Mouse (Mus musculus): Measurements from ENCODE around the gene Exoc3l2. TPM values are rescaled to one million over a fixed set of nuclear protein-coding genes. Genes with fewer than 3 reads are reported as not detected.

Gene Exoc3l2
- polyA plus RNA-seq, 1 experiment, result not detected

DNA sequence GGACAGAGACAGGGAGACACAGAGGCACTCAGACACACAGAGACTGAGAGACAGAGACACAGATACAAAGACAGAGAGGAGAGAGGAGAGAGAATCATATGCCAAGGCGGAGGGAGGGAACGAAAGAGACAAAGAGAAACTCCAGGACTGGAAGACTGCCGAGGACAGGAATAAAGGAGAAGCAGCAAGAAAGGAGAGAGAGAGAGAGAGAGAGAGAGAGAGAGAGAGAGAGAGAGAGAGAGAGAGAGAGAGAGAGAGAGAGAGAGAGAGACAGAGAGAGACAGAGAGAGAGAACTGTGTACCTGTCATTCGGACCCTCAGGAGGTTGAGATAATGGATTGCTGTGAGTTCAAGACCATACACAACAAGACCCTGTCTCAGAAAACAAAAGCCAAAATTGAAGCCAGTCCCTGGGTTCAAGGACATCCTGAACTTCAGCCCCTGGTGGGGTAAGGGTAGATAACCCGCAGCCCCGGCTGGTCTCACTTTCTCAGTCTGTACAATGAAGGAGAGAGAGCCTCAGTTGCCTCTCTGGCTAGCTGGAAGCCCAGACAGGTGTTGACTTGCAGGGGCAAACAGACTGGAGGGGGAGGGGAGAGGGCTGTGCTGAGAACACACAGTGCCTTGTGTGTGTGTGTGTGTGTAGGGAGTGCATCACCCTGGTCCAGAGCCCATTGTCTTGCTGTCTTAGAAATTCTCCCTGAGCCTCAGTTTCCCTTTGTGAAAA lies 3.8 kb upstream of the Exoc3l2 start:
- Histone ChIP-seq H3K4me3 (peak overlapping the region; percentile 64), H3K27me3 (ENCODE audit: control insufficient read depth, insufficient read depth, insufficient read length) (no peaks in the 10 kb centered on the region), H3ac (ENCODE audit: control insufficient read depth, insufficient read length) (peak overlapping the region; percentile 93), H3K36me3 (ENCODE audit: control insufficient read depth, insufficient read depth) (no peaks in the 10 kb centered on the region), H3K4me2 (ENCODE audit: low read depth) (peak overlapping the region; percentile 67), H3K79me2 (ENCODE audit: control insufficient read depth, insufficient read depth) (peaks cover 20% of the 10 kb centered on the region)
- TF ChIP-seq POLR2AphosphoS2 (IDR thresholded peaks at IDR 0.05; ENCODE audit: insufficient read length, low read depth), result no peak
- no peak for TF ChIP-seq CEBPB (IDR thresholded peaks at IDR 0.05; ENCODE audit: insufficient read depth, poor library complexity, severe bottlenecking)
- no peak for TF ChIP-seq E2F4 (IDR thresholded peaks at IDR 0.05; ENCODE audit: insufficient read depth)
- no peak for TF ChIP-seq USF1 (IDR thresholded peaks at IDR 0.05; ENCODE audit: low read depth)
- no peak for TF ChIP-seq TCF3 (IDR thresholded peaks at IDR 0.05; ENCODE audit: insufficient read length, low read depth)
- no peak for TF ChIP-seq MYOG (IDR thresholded peaks at IDR 0.05; ENCODE audit: control insufficient read depth in 1 of 3, insufficient read depth in 1 of 3, insufficient read length in 2 of 3, low read depth in 2 of 3)
- TF ChIP-seq REST (IDR thresholded peaks at IDR 0.05; ENCODE audit: insufficient read depth, insufficient read length), result no peak
- TF ChIP-seq TCF12 (IDR thresholded peaks at IDR 0.05; ENCODE audit: insufficient read depth, poor library complexity, severe bottlenecking), result no peak
- no peak for TF ChIP-seq MYOD1 (IDR thresholded peaks at IDR 0.05; ENCODE audit: control insufficient read depth in 1 of 3, insufficient read length in 2 of 3, low read depth in 2 of 3)
- no peak for TF ChIP-seq SRF (IDR thresholded peaks at IDR 0.05; ENCODE audit: control insufficient read depth, insufficient read length, low read depth)

GRCm38 (mm10) chr7:19460500-19460899 lies 2.6 kb upstream of the Exoc3l2 start:
- Histone ChIP-seq H3K36me3 (ENCODE audit: control insufficient read depth, insufficient read depth) (no peaks in the 10 kb centered on the region), H3K4me3 (no peak overlapping the region), H3ac (ENCODE audit: control insufficient read depth, insufficient read length) (no peak overlapping the region), H3K4me2 (ENCODE audit: low read depth) (no peak overlapping the region), H3K27me3 (ENCODE audit: control insufficient read depth, insufficient read depth, insufficient read length) (no peaks in the 10 kb centered on the region), H3K79me2 (ENCODE audit: control insufficient read depth, insufficient read depth) (peaks cover 12% of the 10 kb centered on the region)
- no peak for TF ChIP-seq REST (IDR thresholded peaks at IDR 0.05; ENCODE audit: insufficient read depth, insufficient read length)
- no peak for TF ChIP-seq MYOG (IDR thresholded peaks at IDR 0.05; ENCODE audit: control insufficient read depth in 1 of 3, insufficient read depth in 1 of 3, insufficient read length in 2 of 3, low read depth in 2 of 3)
- TF ChIP-seq CEBPB (IDR thresholded peaks at IDR 0.05; ENCODE audit: insufficient read depth, poor library complexity, severe bottlenecking), result no peak

DNA sequence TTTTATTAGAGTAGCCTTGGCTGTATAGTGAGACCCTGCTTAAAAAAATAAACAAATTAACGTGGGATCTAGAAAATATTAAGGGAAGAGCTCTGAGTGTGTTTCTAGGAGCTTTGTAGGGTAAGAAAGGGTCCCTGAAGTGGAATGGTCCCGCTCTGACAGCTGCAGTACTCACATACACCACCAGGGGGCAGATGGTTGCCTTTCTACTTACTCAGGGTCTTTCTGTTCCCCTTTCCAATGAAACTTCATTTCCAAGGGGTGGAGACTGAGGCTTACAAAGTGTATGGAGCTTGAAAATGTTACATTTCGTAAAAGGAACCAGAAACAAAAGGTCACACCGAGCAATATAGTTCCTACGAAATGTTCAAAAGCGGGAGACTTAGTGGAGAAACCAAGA lies 1.6 kb upstream of the Exoc3l2 start:
- no peaks in the 10 kb centered on the region for H3K27me3 ChIP-seq (ENCODE audit: control insufficient read depth, insufficient read depth, insufficient read length)
- H3K36me3 ChIP-seq (ENCODE audit: control insufficient read depth, insufficient read depth), result no peaks in the 10 kb centered on the region
- H3K79me2 ChIP-seq (ENCODE audit: control insufficient read depth, insufficient read depth), result peaks cover 12% of the 10 kb centered on the region
- no peak overlapping the region for H3ac ChIP-seq (ENCODE audit: control insufficient read depth, insufficient read length)
- H3K4me2 ChIP-seq (ENCODE audit: low read depth), result no peak overlapping the region
- TF ChIP-seq SRF (IDR thresholded peaks at IDR 0.05; ENCODE audit: control insufficient read depth, insufficient read length, low read depth), result no peak
- no peak for TF ChIP-seq MAX (IDR thresholded peaks at IDR 0.05; ENCODE audit: low read depth)
- TF ChIP-seq POLR2A (IDR thresholded peaks at IDR 0.05; ENCODE audit: insufficient read length, low read depth), result no peak
- no peak for TF ChIP-seq REST (IDR thresholded peaks at IDR 0.05; ENCODE audit: insufficient read depth, insufficient read length)
- TF ChIP-seq TCF3 (IDR thresholded peaks at IDR 0.05; ENCODE audit: insufficient read length, low read depth), result no peak
- TF ChIP-seq CEBPB (IDR thresholded peaks at IDR 0.05; ENCODE audit: insufficient read depth, poor library complexity, severe bottlenecking), result no peak
- no peak for TF ChIP-seq E2F4 (IDR thresholded peaks at IDR 0.05; ENCODE audit: insufficient read depth)
- TF ChIP-seq POLR2AphosphoS2 (IDR thresholded peaks at IDR 0.05; ENCODE audit: insufficient read length, low read depth), result no peak
- TF ChIP-seq TCF12 (IDR thresholded peaks at IDR 0.05; ENCODE audit: insufficient read depth, poor library complexity, severe bottlenecking), result no peak
- TF ChIP-seq USF1 (IDR thresholded peaks at IDR 0.05; ENCODE audit: low read depth), result no peak
- no peak for TF ChIP-seq MYOG (IDR thresholded peaks at IDR 0.05; ENCODE audit: control insufficient read depth in 1 of 3, insufficient read depth in 1 of 3, insufficient read length in 2 of 3, low read depth in 2 of 3)
- no peak for TF ChIP-seq MYOD1 (IDR thresholded peaks at IDR 0.05; ENCODE audit: control insufficient read depth in 1 of 3, insufficient read length in 2 of 3, low read depth in 2 of 3)
- H3K4me3 ChIP-seq, result no peak overlapping the region

DNA sequence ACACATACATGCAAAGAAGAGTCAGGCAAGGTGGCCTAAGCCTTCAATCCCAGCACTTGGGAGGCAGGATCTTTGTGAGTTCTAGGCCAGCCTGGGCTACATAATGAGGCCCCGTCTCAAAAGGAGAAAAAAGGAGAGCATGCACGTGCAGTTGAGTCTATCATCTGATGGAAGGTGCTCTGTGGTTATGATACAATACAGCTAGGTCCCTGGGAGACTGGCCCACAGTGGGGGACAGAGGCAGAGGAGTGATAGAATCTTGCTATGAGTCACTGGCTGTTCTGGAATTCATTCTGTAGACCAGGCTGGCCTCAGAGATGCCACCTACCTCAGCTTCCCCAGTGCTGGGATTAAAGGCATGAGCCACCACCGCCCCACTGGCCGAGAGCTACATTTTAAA lies 688 bp upstream of the Exoc3l2 start:
- no peaks in the 10 kb centered on the region for H3K27me3 ChIP-seq (ENCODE audit: control insufficient read depth, insufficient read depth, insufficient read length)
- no peak overlapping the region for H3ac ChIP-seq (ENCODE audit: control insufficient read depth, insufficient read length)
- peaks cover 4% of the 10 kb centered on the region for H3K79me2 ChIP-seq (ENCODE audit: control insufficient read depth, insufficient read depth)
- no peak overlapping the region for H3K4me3 ChIP-seq
- no peak overlapping the region for H3K4me2 ChIP-seq (ENCODE audit: low read depth)
- no peak for TF ChIP-seq MYOD1 (IDR thresholded peaks at IDR 0.05; ENCODE audit: control insufficient read depth in 1 of 3, insufficient read length in 2 of 3, low read depth in 2 of 3)
- TF ChIP-seq MYOG (IDR thresholded peaks at IDR 0.05; ENCODE audit: control insufficient read depth in 1 of 3, insufficient read depth in 1 of 3, insufficient read length in 2 of 3, low read depth in 2 of 3), result no peak
- TF ChIP-seq POLR2A (IDR thresholded peaks at IDR 0.05; ENCODE audit: insufficient read length, low read depth), result no peak
- TF ChIP-seq CEBPB (IDR thresholded peaks at IDR 0.05; ENCODE audit: insufficient read depth, poor library complexity, severe bottlenecking), result no peak
- TF ChIP-seq POLR2AphosphoS2 (IDR thresholded peaks at IDR 0.05; ENCODE audit: insufficient read length, low read depth), result no peak
- TF ChIP-seq USF1 (IDR thresholded peaks at IDR 0.05; ENCODE audit: low read depth), result no peak
- no peak for TF ChIP-seq E2F4 (IDR thresholded peaks at IDR 0.05; ENCODE audit: insufficient read depth)
- TF ChIP-seq REST (IDR thresholded peaks at IDR 0.05; ENCODE audit: insufficient read depth, insufficient read length), result no peak
- TF ChIP-seq TCF3 (IDR thresholded peaks at IDR 0.05; ENCODE audit: insufficient read length, low read depth), result no peak
- no peak for TF ChIP-seq TCF12 (IDR thresholded peaks at IDR 0.05; ENCODE audit: insufficient read depth, poor library complexity, severe bottlenecking)
- no peak for TF ChIP-seq SRF (IDR thresholded peaks at IDR 0.05; ENCODE audit: control insufficient read depth, insufficient read length, low read depth)
- TF ChIP-seq MAX (IDR thresholded peaks at IDR 0.05; ENCODE audit: low read depth), result no peak
- H3K36me3 ChIP-seq (ENCODE audit: control insufficient read depth, insufficient read depth), result no peaks in the 10 kb centered on the region

All from myocyte (in vitro differentiated cells).